Mouse (Mus musculus) spleen, postnatal 10 days (tissue): ENCODE measurements around the gene Mink1.

ENCODE experiments used
- DNase-seq, 2 experiments: peaks; one replicate each; pipeline ENCODE4 v3.0.0; 2021 to 2022; ENCODE audit warnings: low spot score in 2 of 2

Gene Mink1

GRCm38 (mm10) chr11:70653345-70654197 is 90.9 kb downstream of the Mink1 start:
- peak; percentile 79 to 84 for DNase-seq

- DNase-seq, result peak; percentile 70 to 85
Measured at GRCm38 (mm10) chr11:70654198-70654922, 91.7 kb downstream of the Mink1 start, which contains the start of gene Pfn1. TSS of gene Pfn1 (minus strand) at chr11:70654644.

- DNase-seq, result peak; percentile 81 to 83
Measured at GRCm38 (mm10) chr11:70654923-70655570, 92.4 kb downstream of the Mink1 start.

- peak; percentile 65 to 68 for DNase-seq
Measured at GRCm38 (mm10) chr11:70655571-70656455, 93.1 kb downstream of the Mink1 start.

GRCm38 (mm10) chr11:70656456-70656927 is 93.8 kb downstream of the Mink1 start:
- DNase-seq, result no peak

- no peak for DNase-seq
Measured at GRCm38 (mm10) chr11:70656964-70657363, 94.3 kb downstream of the Mink1 start, which contains the start of gene Eno3. TSS of gene Eno3 (plus strand) at chr11:70657202.

- DNase-seq, result no peak
Measured at GRCm38 (mm10) chr11:70657573-70657972, 94.9 kb downstream of the Mink1 start.

- no peak for DNase-seq
Measured at GRCm38 (mm10) chr11:70657991-70658390, 95.3 kb downstream of the Mink1 start.

- DNase-seq, result no peak
Measured at GRCm38 (mm10) chr11:70658521-70658920, 95.8 kb downstream of the Mink1 start.

- DNase-seq, result no peak
Measured at GRCm38 (mm10) chr11:70658942-70659341, 96.3 kb downstream of the Mink1 start.

GRCm38 (mm10) chr11:70660571-70660970 is 97.9 kb downstream of the Mink1 start:
- no peak for DNase-seq

- DNase-seq, result no peak
Measured at GRCm38 (mm10) chr11:70663101-70663500, 100.4 kb downstream of the Mink1 start.

GRCm38 (mm10) chr11:70663957-70664356 is 101.3 kb downstream of the Mink1 start:
- no peak for DNase-seq
